Mouse (Mus musculus) hindbrain, embryonic 13.5 days (tissue): ENCODE data around the gene Ubxn1. TPM values are rescaled to one million over a fixed set of nuclear protein-coding genes. Genes with fewer than 3 reads are reported as not detected.
A peak's percentile ranks its signal among the peaks of the same experiment; 100 is the strongest.
"Not testable (repeated sequence)": the region's sequence is repeated elsewhere in the genome, so short reads cannot be mapped to it uniquely, and the experiment has no call there.

Experiments
- ATAC-seq: fragments of 200-750 bp; cut with Nextera tagmentation; 2 replicates; pipeline ENCODE4 v1.8.0; 2017; ENCODE audit warnings: moderate TSS enrichment; ENCODE audit not compliant: low FRiP score
- H3K27ac ChIP-seq: fragments of 300-500 bp; sonication (generic); 2 replicates; pipeline ENCODE4 v1.5.1; 2015; ENCODE audit warnings: inconsistent platforms, mild to moderate bottlenecking, moderate library complexity
- H3K27me3 ChIP-seq: fragments of 300-500 bp; sonication (generic); 2 replicates; pipeline ENCODE4 v1.6.1; 2015; ENCODE audit warnings: mild to moderate bottlenecking, inconsistent platforms
- H3K36me3 ChIP-seq: fragments of 300-500 bp; sonication (generic); 2 replicates; pipeline ENCODE4 v1.6.1; 2015; ENCODE audit warnings: mild to moderate bottlenecking, inconsistent platforms
- H3K4me1 ChIP-seq: fragments of 300-500 bp; sonication (generic); replicated peaks from 2 replicates; pipeline ENCODE4 v1.6.1; 2015; ENCODE audit warnings: inconsistent platforms
- H3K4me2 ChIP-seq: fragments of 300-500 bp; sonication (generic); 2 replicates; pipeline ENCODE4 v1.6.1; 2015; ENCODE audit warnings: inconsistent platforms, mild to moderate bottlenecking, moderate library complexity
- H3K4me3 ChIP-seq: fragments of 300-500 bp; sonication (generic); 2 replicates; pipeline ENCODE4 v1.5.1; 2015; ENCODE audit warnings: mild to moderate bottlenecking, inconsistent platforms
- H3K9ac ChIP-seq: fragments of 300-500 bp; sonication (generic); 2 replicates; pipeline ENCODE4 v1.6.1; 2015; ENCODE audit warnings: mild to moderate bottlenecking, inconsistent platforms
- H3K9me3 ChIP-seq: fragments of 300-500 bp; sonication (generic); 2 replicates; pipeline ENCODE4 v1.6.1; 2016; ENCODE audit warnings: inconsistent platforms
- WGBS: fragments of 180-500 bp; shearing (Covaris S2); methylation state at CpG from one replicate; pipeline ENCODE4 v1.1.7; 2015; 5-methylcytosine and 5-hydroxymethylcytosine counted together
- polyA plus RNA-seq: library from polyadenylated mRNA; unstranded; fragments of >200 nt; fragmentation: Nextera tagmentation; extraction: Ambion mirVana; gene quantifications from 2 replicates; pipeline ENCODE4 v1.2.1, GENCODE M21; 2015

Gene Ubxn1
- polyA plus RNA-seq = 162 TPM in 2 replicates

GRCm38 (mm10) chr19:8871267-8872186, at the start of gene Ubxn1:
TSS of gene Ubxn1 (plus strand) at chr19:8871496.
- Histone ChIP-seq H3K4me3 (peak within 1 kb of the TSS; percentile 92), H3K27me3 (no peaks in the 10 kb centered on the region), H3K4me2 (peak within 1 kb of the TSS; percentile 97), H3K27ac (peak within 1 kb of the TSS; percentile 85), H3K9ac (peak within 1 kb of the TSS; percentile 98), H3K9me3 (no peaks in the 10 kb centered on the region), H3K36me3 (peaks cover 36% of the 10 kb centered on the region), H3K4me1 (peaks cover 18% of the 10 kb centered on the region)
- ATAC-seq = peak; percentile 98
- 1% methylated on average over 59 of the region's 59 CpGs for WGBS

GRCm38 (mm10) chr19:8822696-8823095, 48.6 kb upstream of the Ubxn1 start:
- Histone ChIP-seq H3K9me3 (no peaks in the 10 kb centered on the region), H3K4me1 (peaks cover 33% of the 10 kb centered on the region), H3K4me2 (peak overlapping the region; percentile 96), H3K36me3 (peaks cover 49% of the 10 kb centered on the region), H3K4me3 (peak overlapping the region; percentile 99), H3K27me3 (no peaks in the 10 kb centered on the region), H3K27ac (no peak overlapping the region), H3K9ac (peak overlapping the region; percentile 99)
- 59% methylated on average over 8 of the region's 8 CpGs for WGBS
- ATAC-seq = no peak

GRCm38 (mm10) chr19:8829660-8830059, 41.6 kb upstream of the Ubxn1 start, which contains the start of gene AC129217.1:
TSS of gene AC129217.1 (plus strand) at chr19:8829773.
- Histone ChIP-seq H3K4me2 (no peak within 1 kb of the TSS), H3K9me3 (no peaks in the 10 kb centered on the region), H3K4me3 (no peak within 1 kb of the TSS), H3K27ac (no peak within 1 kb of the TSS), H3K4me1 (no peaks in the 10 kb centered on the region), H3K36me3 (peaks cover 98% of the 10 kb centered on the region), H3K27me3 (no peaks in the 10 kb centered on the region), H3K9ac (no peak within 1 kb of the TSS)
- 90% methylated on average over 8 of the region's 8 CpGs for WGBS
- no peak for ATAC-seq

GRCm38 (mm10) chr19:8830664-8831063, 40.6 kb upstream of the Ubxn1 start:
- H3K9me3 ChIP-seq = no peaks in the 10 kb centered on the region
- 89% methylated on average over 8 of the region's 8 CpGs for WGBS
- no peak overlapping the region for H3K4me3 ChIP-seq
- no peak for ATAC-seq
- no peaks in the 10 kb centered on the region for H3K27me3 ChIP-seq
- H3K4me1 ChIP-seq = no peaks in the 10 kb centered on the region
- H3K36me3 ChIP-seq = peaks cover 100% of the 10 kb centered on the region
- no peak overlapping the region for H3K4me2 ChIP-seq
- H3K27ac ChIP-seq = no peak overlapping the region
- no peak overlapping the region for H3K9ac ChIP-seq

- Histone ChIP-seq H3K4me2 (no peak overlapping the region), H3K9ac (no peak overlapping the region), H3K36me3 (peaks cover 99% of the 10 kb centered on the region), H3K9me3 (no peaks in the 10 kb centered on the region), H3K4me1 (peaks cover 2% of the 10 kb centered on the region; the same call in 1 of the 2 replicates), H3K4me3 (no peak overlapping the region), H3K27ac (no peak overlapping the region), H3K27me3 (no peaks in the 10 kb centered on the region)
- 81% methylated on average over 11 of the region's 11 CpGs for whole genome bisulfite sequencing
- ATAC-seq = no peak
Observed at GRCm38 (mm10) chr19:8831262-8831661, 40.0 kb upstream of the Ubxn1 start.

- no peak for ATAC-seq
- Histone ChIP-seq H3K27me3 (no peaks in the 10 kb centered on the region), H3K4me1 (peaks cover 10% of the 10 kb centered on the region), H3K9ac (no peak overlapping the region), H3K4me2 (no peak overlapping the region), H3K9me3 (no peaks in the 10 kb centered on the region), H3K4me3 (no peak overlapping the region), H3K27ac (no peak overlapping the region), H3K36me3 (peaks cover 83% of the 10 kb centered on the region)
- WGBS = 92% methylated on average over 4 of the region's 4 CpGs
Observed at GRCm38 (mm10) chr19:8832971-8833370, 38.3 kb upstream of the Ubxn1 start.

GRCm38 (mm10) chr19:8836327-8836726, 35.0 kb upstream of the Ubxn1 start:
- Histone ChIP-seq H3K27ac (peak overlapping the region; percentile 99; the same call in 1 of the 2 replicates), H3K4me2 (peak overlapping the region; percentile 81)
- not testable (repeated sequence) for ATAC-seq

GRCm38 (mm10) chr19:8837251-8837791, 34.0 kb upstream of the Ubxn1 start, which contains the start of gene Bscl2:
TSS of gene Bscl2 (plus strand) at chr19:8837467.
- H3K4me2 ChIP-seq = peak within 1 kb of the TSS; percentile 81
- H3K36me3 ChIP-seq = peaks cover 43% of the 10 kb centered on the region
- peaks cover 45% of the 10 kb centered on the region for H3K4me1 ChIP-seq
- H3K27me3 ChIP-seq = no peaks in the 10 kb centered on the region
- H3K9me3 ChIP-seq = no peaks in the 10 kb centered on the region
- H3K4me3 ChIP-seq = peak within 1 kb of the TSS; percentile 74
- ATAC-seq = peak; percentile 71
- peak within 1 kb of the TSS; percentile 94 for H3K9ac ChIP-seq
- H3K27ac ChIP-seq = peak within 1 kb of the TSS; percentile 99
- WGBS = 1% methylated on average over 38 of the region's 38 CpGs

More at GRCm38 (mm10) chr19:8836327-8836726, 35.0 kb upstream of the Ubxn1 start:
- not testable (repeated sequence) for H3K9ac ChIP-seq, H3K27me3 ChIP-seq, H3K9me3 ChIP-seq
- peaks cover 42% of the 10 kb centered on the region for H3K4me1 ChIP-seq
- peak overlapping the region; percentile 74 for H3K4me3 ChIP-seq
- H3K36me3 ChIP-seq = peaks cover 50% of the 10 kb centered on the region
- 97% methylated on average over 10 of the region's 10 CpGs for WGBS

GRCm38 (mm10) chr19:8838041-8838730, 33.1 kb upstream of the Ubxn1 start:
- ATAC-seq = peak; percentile 18; the same call in 1 of the 2 replicates
- H3K27me3 ChIP-seq = no peaks in the 10 kb centered on the region
- peaks cover 45% of the 10 kb centered on the region for H3K4me1 ChIP-seq

GRCm38 (mm10) chr19:8839103-8839907, 32.0 kb upstream of the Ubxn1 start, which contains the start of gene Gng3:
TSS of gene Gng3 (minus strand) at chr19:8839194.
- Histone ChIP-seq H3K9me3 (no peaks in the 10 kb centered on the region), H3K36me3 (peaks cover 35% of the 10 kb centered on the region), H3K4me1 (peaks cover 45% of the 10 kb centered on the region), H3K27me3 (no peaks in the 10 kb centered on the region), H3K27ac (peak within 1 kb of the TSS; percentile 99), H3K4me3 (peak within 1 kb of the TSS; percentile 74), H3K9ac (peak within 1 kb of the TSS; percentile 94), H3K4me2 (peak within 1 kb of the TSS; percentile 81)
- peak; percentile 91 for ATAC-seq
- 32% methylated on average over 11 of the region's 11 CpGs for WGBS

More at GRCm38 (mm10) chr19:8838041-8838730, 33.1 kb upstream of the Ubxn1 start:
- no peaks in the 10 kb centered on the region for H3K9me3 ChIP-seq
- peak overlapping the region; percentile 74 for H3K4me3 ChIP-seq
- 11% methylated on average over 15 of the region's 15 CpGs for WGBS
- peak overlapping the region; percentile 81 for H3K4me2 ChIP-seq
- peaks cover 43% of the 10 kb centered on the region for H3K36me3 ChIP-seq
- peak overlapping the region; percentile 99 for H3K27ac ChIP-seq
- peak overlapping the region; percentile 94 for H3K9ac ChIP-seq
